Mouse (Mus musculus): ENCODE results near the gene Ccin. TPM values are rescaled to one million over a fixed set of nuclear protein-coding genes. Genes with fewer than 3 reads are reported as not detected.

Gene Ccin
- total and polyA plus RNA-seq, 3 experiments, result not detected

DNA sequence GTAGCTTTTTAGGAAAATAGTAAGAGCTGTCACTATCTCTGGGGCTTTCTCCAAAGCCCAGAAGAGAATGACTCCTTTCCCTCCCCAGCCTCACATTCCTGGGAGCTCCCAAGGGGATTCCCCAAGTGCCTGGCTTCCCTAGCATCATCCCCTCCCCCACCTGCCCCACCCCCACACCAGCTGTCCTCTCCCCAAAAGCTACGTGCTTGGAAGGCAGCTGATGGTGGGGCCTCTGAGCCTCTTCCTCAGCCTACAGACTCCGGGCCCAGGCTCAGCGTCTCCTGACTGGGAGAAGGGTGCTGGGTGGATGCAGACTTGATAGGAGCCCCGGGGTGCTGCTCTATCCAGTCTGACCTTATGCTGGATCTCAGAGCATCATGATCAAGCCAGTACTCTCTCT lies 13.9 kb upstream of the Ccin start:
- Histone ChIP-seq H3K4me3 (replicated peaks in 1 of 3; ENCODE audit: low read depth in 2 of 3, low read length in 2 of 3, poor library complexity in 1 of 3) (peak overlapping the region in 1 of 3 experiments; percentile 15), H3K9ac (ENCODE audit: insufficient read depth, low read depth) (peak overlapping the region; percentile 65), H3K36me3 (replicated peaks in 1 of 2; ENCODE audit: control insufficient read depth in 1 of 2, insufficient read depth in 1 of 2, low read length in 1 of 2) (peaks cover 9 to 46% of the 10 kb centered on the region in 2 experiments), H3K79me2 (replicated peaks; ENCODE audit: control insufficient read depth, extremely low read depth, insufficient read depth, poor library complexity, severe bottlenecking) (peaks cover 3% of the 10 kb centered on the region; the same call in 1 of the 2 replicates), H3K27me3 (replicated peaks) (no peaks in the 10 kb centered on the region), H3K9me3 (replicated peaks; ENCODE audit: low read length) (no peaks in the 10 kb centered on the region), H3K4me1 (ENCODE audit: control insufficient read depth in 1 of 2, insufficient read depth in 2 of 2) (peaks cover 60 to 91% of the 10 kb centered on the region in 2 experiments), H3K4me2 (ENCODE audit: insufficient read depth, low read depth, poor library complexity, severe bottlenecking) (peak overlapping the region; percentile 93), H3K27ac (ENCODE audit: insufficient read depth, low read depth) (peak overlapping the region; percentile 59)
- dilution Hi-C loops (cut with MboI; ENCODE audit: extremely low pct_ligation_motif_present, extremely low pct_unique_long_range_greater_than_20kb, low sequenced_read_pairs) (no loop called here), in situ Hi-C loops (cut with MboI; ENCODE audit: low pct_ligation_motif_present, low pct_unique_long_range_greater_than_20kb, low sequenced_read_pairs) (no loop called here)
- no peak for TF ChIP-seq SIN3A (IDR thresholded peaks at IDR 0.05; ENCODE audit: low read length)
- TF ChIP-seq ZC3H11A (IDR thresholded peaks at IDR 0.05; ENCODE audit: low read depth, low read length), result no peak
- TF ChIP-seq ETS1 (conservative IDR thresholded peaks at IDR 0.05; ENCODE audit: low read depth, low read length), result peak; percentile 58
- no peak for TF ChIP-seq JUN (IDR thresholded peaks at IDR 0.05; ENCODE audit: insufficient read depth, low read depth, low read length)
- TF ChIP-seq USF2 (conservative IDR thresholded peaks at IDR 0.05; ENCODE audit: low read depth, low read length), result no peak
- 0 out of 2 replicates have a peak, but pooled peaks have one; percentile 37 for TF ChIP-seq MAZ (IDR thresholded peaks at IDR 0.05; ENCODE audit: low read depth, low read length)
- TF ChIP-seq HCFC1 (IDR thresholded peaks at IDR 0.05; ENCODE audit: low read depth, low read length), result no peak
- TF ChIP-seq PAX5 (IDR thresholded peaks at IDR 0.05; ENCODE audit: low read length), result no peak
- no peak for TF ChIP-seq ELF1 (IDR thresholded peaks at IDR 0.05; ENCODE audit: low read depth, low read length)
- no peak for TF ChIP-seq SMC3 (IDR thresholded peaks at IDR 0.05; ENCODE audit: low read depth, low read length)
- TF ChIP-seq ZNF384 (IDR thresholded peaks at IDR 0.05; ENCODE audit: low read depth, low read length), result no peak
- TF ChIP-seq TCF12 (IDR thresholded peaks at IDR 0.05; ENCODE audit: low read depth, low read length), result 0 out of 2 replicates have a peak, but pooled peaks have one; percentile 24
- TF ChIP-seq IRF4 (IDR thresholded peaks at IDR 0.05; ENCODE audit: low read depth, low read length), result peak; percentile 15; the same call in 1 of the 2 replicates
- TF ChIP-seq BHLHE40 (IDR thresholded peaks at IDR 0.05; ENCODE audit: low read depth, low read length), result peak; percentile 21; the same call in 1 of the 2 replicates
- TF ChIP-seq NRF1 (IDR thresholded peaks at IDR 0.05; ENCODE audit: low read depth, low read length), result no peak
- no peak for TF ChIP-seq JUND (conservative IDR thresholded peaks at IDR 0.05; ENCODE audit: low read depth, low read length)
- peak; percentile 95 for TF ChIP-seq CHD2 (IDR thresholded peaks at IDR 0.05; ENCODE audit: low read length)
- peak; percentile 25; the same call in 1 of the 2 replicates for TF ChIP-seq EP300 (IDR thresholded peaks at IDR 0.05; ENCODE audit: low read length)
- DNase-seq (ENCODE audit: extremely low read depth), result no peak

DNA sequence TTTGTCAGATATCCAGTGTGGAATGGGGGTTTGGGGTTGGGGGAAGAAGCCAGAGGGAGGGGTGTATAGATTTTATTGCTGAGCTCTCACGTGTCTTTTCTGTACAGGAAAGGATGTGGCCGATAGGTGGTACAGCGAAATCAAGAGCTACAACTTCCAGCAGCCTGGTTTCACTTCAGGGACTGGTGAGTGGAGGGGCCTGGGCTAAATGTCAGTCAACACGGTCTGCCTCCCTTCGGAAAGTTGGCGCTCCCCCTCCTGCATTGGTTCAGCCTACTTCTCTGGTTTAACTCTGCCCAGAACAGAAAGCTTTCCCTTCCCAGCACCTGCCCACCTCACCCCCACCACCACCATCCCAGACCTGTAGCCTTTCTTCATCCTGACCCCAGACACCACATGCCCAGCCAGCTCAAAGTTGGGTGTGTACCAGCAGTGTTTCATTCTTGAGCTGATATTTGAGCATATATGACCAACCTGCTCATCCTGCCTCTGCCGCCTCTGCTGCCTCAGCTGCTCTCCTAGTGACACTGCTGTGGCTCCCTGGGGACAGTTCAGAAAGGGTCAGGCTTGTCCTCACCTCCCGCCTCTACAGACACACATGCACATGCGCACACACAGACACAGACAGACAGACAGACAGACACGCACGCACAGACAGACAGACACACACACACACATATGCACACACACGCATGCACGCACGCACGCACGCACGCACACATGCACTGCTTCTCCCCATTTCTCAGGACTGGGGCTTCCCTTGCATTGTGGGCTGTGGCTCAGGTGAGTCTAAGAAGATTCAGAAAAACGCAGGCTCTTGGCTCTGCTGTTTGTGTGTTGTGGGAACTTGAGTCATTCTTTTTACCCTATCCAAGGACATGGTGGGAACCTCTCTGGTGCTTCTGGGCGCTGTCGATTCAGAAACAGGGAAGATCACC lies 12.6 kb upstream of the Ccin start:
- Histone ChIP-seq H3K9me3 (replicated peaks; ENCODE audit: low read length) (no peaks in the 10 kb centered on the region), H3K9ac (ENCODE audit: insufficient read depth, low read depth) (peak overlapping the region; percentile 65), H3K4me1 (ENCODE audit: control insufficient read depth in 1 of 2, insufficient read depth in 2 of 2) (peaks cover 58 to 89% of the 10 kb centered on the region in 2 experiments), H3K36me3 (replicated peaks in 1 of 2; ENCODE audit: control insufficient read depth in 1 of 2, insufficient read depth in 1 of 2, low read length in 1 of 2) (peaks cover 9 to 49% of the 10 kb centered on the region in 2 experiments), H3K4me3 (replicated peaks in 1 of 3; ENCODE audit: low read depth in 2 of 3, low read length in 2 of 3, poor library complexity in 1 of 3) (peak overlapping the region; percentile 10 to 55 (median 29)), H3K27me3 (replicated peaks) (no peaks in the 10 kb centered on the region), H3K27ac (ENCODE audit: insufficient read depth, low read depth) (peak overlapping the region; percentile 95), H3K4me2 (ENCODE audit: insufficient read depth, low read depth, poor library complexity, severe bottlenecking) (peak overlapping the region; percentile 93), H3K79me2 (replicated peaks; ENCODE audit: control insufficient read depth, extremely low read depth, insufficient read depth, poor library complexity, severe bottlenecking) (peaks cover 3% of the 10 kb centered on the region; the same call in 1 of the 2 replicates)
- dilution Hi-C loops (cut with MboI; ENCODE audit: extremely low pct_ligation_motif_present, extremely low pct_unique_long_range_greater_than_20kb, low sequenced_read_pairs), result no loop called here
- peak; percentile 84 for DNase-seq (ENCODE audit: extremely low read depth)
- in situ Hi-C loops (cut with MboI; ENCODE audit: low pct_ligation_motif_present, low pct_unique_long_range_greater_than_20kb, low sequenced_read_pairs), result no loop called here
- TF ChIP-seq NELFE (IDR thresholded peaks at IDR 0.05; ENCODE audit: low read depth, low read length) (no peak), E2F4 (IDR thresholded peaks at IDR 0.05; ENCODE audit: insufficient replicate concordance, low read depth, low read length) (no peak), MYC (IDR thresholded peaks at IDR 0.05; ENCODE audit: low read depth, low read length) (peak; percentile 34; the same call in 1 of the 2 replicates), USF1 (IDR thresholded peaks at IDR 0.05; ENCODE audit: low read depth, low read length) (no peak), RCOR1 (conservative IDR thresholded peaks at IDR 0.05; ENCODE audit: low read depth, low read length) (no peak; the same call in 1 of the 2 replicates), HCFC1 (IDR thresholded peaks at IDR 0.05; ENCODE audit: low read depth, low read length) (no peak), USF2 (conservative IDR thresholded peaks at IDR 0.05; ENCODE audit: low read depth, low read length) (no peak), NRF1 (IDR thresholded peaks at IDR 0.05; ENCODE audit: low read depth, low read length) (peak; percentile 86), ELF1 (IDR thresholded peaks at IDR 0.05; ENCODE audit: low read depth, low read length) (0 out of 2 replicates have a peak, but pooled peaks have one; percentile 16), EP300 (IDR thresholded peaks at IDR 0.05; ENCODE audit: low read length) (no peak), KAT2A (IDR thresholded peaks at IDR 0.05; ENCODE audit: insufficient replicate concordance, low read length) (0 out of 2 replicates have a peak, but pooled peaks have one; percentile 38), POLR2AphosphoS2 (IDR thresholded peaks at IDR 0.05; ENCODE audit: low read depth, low read length) (no peak), UBTF (IDR thresholded peaks at IDR 0.05; ENCODE audit: low read depth, low read length) (0 out of 2 replicates have a peak, but pooled peaks have one; percentile 30), ZC3H11A (IDR thresholded peaks at IDR 0.05; ENCODE audit: low read depth, low read length) (no peak), TBP (conservative IDR thresholded peaks at IDR 0.05; ENCODE audit: low read depth, low read length) (0 out of 2 replicates have a peak, but pooled peaks have one; percentile 15), GABPA (IDR thresholded peaks at IDR 0.05; ENCODE audit: insufficient replicate concordance, low read depth, low read length) (no peak), SMC3 (IDR thresholded peaks at IDR 0.05; ENCODE audit: low read depth, low read length) (no peak)
